Mouse (Mus musculus): Measurements from ENCODE around the gene Pafah1b1. TPM values are rescaled to one million over a fixed set of nuclear protein-coding genes. Genes with fewer than 3 reads are reported as not detected.

Pafah1b1 gene
- polyA plus RNA-seq, 1 experiment from 2014 or later: 74.9 TPM

DNA sequence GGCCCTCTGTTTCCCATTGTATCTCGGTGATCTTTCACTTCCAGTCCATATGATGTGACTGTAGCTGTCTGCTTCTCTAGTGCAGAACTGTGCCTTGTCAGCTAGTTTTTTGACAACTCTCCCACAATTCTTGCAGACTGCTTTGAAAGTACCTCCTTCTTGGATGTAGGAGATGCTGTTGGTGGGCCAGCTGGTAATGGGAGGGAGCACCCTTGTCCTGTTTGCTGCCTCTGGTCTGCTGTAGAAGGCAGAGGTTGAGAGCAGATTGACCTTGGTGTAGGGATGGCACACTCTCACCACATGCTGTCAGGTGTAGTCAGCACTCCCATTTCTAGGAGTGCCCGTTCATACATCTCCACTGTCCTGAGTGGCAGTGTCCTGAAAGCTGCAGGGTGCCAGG is 55.5 kb downstream of the Pafah1b1 start:
- ATAC-seq (ENCODE audit: low FRiP score): no peak
- no peaks in the 10 kb centered on the region for H3K9me3 ChIP-seq
- no peaks in the 10 kb centered on the region for H3K27me3 ChIP-seq
- H3K4me1 ChIP-seq: no peaks in the 10 kb centered on the region
- peaks cover 66% of the 10 kb centered on the region for H3K36me3 ChIP-seq (replicated peaks)
- H3K9ac ChIP-seq: no peak overlapping the region
- WGBS: 96% methylated on average over 2 of the region's 2 CpGs
- no peak overlapping the region for H3K27ac ChIP-seq
- no peak overlapping the region for H3K4me3 ChIP-seq (replicated peaks)
- H3K4me2 ChIP-seq: no peak overlapping the region

- no peak for ATAC-seq (ENCODE audit: low FRiP score)
- Histone ChIP-seq H3K4me2 (no peak overlapping the region), H3K36me3 (replicated peaks) (peaks cover 68% of the 10 kb centered on the region), H3K9ac (no peak overlapping the region), H3K9me3 (no peaks in the 10 kb centered on the region), H3K4me3 (replicated peaks) (no peak overlapping the region), H3K4me1 (no peaks in the 10 kb centered on the region), H3K27me3 (no peaks in the 10 kb centered on the region), H3K27ac (no peak overlapping the region)
- WGBS: 96% methylated on average over 5 of the region's 5 CpGs
Observed at GRCm38 (mm10) chr11:74668466-74668865, 56.0 kb downstream of the Pafah1b1 start.

DNA sequence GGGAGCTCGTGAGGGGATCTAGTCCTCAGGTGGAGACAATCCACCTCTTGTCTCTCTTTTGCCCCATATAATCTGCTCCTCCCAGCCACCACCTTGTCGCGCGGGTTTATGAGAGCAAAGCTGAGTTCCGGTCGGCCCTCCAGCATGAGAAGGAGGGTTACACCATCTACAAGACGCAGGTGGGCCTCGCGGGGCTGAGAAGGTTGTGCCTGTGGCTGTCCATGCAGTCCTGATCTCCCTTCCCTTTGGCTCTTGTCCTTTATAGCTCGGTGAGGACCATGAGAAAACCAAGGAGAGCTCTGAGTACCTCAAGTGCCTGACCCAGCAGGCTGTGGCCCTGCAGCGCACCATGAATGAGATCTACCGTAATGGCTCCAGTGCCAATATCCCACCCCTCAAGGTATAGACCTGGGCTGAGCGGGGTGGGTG is 56.9 kb downstream of the Pafah1b1 start:
- Histone ChIP-seq H3K27ac (no peak overlapping the region), H3K4me2 (no peak overlapping the region), H3K36me3 (replicated peaks) (peaks cover 69% of the 10 kb centered on the region), H3K4me3 (replicated peaks) (no peak overlapping the region), H3K4me1 (no peaks in the 10 kb centered on the region), H3K9me3 (no peaks in the 10 kb centered on the region), H3K27me3 (no peaks in the 10 kb centered on the region), H3K9ac (no peak overlapping the region)
- no peak for ATAC-seq (ENCODE audit: low FRiP score)
- 96% methylated on average over 13 of the region's 13 CpGs for WGBS

DNA sequence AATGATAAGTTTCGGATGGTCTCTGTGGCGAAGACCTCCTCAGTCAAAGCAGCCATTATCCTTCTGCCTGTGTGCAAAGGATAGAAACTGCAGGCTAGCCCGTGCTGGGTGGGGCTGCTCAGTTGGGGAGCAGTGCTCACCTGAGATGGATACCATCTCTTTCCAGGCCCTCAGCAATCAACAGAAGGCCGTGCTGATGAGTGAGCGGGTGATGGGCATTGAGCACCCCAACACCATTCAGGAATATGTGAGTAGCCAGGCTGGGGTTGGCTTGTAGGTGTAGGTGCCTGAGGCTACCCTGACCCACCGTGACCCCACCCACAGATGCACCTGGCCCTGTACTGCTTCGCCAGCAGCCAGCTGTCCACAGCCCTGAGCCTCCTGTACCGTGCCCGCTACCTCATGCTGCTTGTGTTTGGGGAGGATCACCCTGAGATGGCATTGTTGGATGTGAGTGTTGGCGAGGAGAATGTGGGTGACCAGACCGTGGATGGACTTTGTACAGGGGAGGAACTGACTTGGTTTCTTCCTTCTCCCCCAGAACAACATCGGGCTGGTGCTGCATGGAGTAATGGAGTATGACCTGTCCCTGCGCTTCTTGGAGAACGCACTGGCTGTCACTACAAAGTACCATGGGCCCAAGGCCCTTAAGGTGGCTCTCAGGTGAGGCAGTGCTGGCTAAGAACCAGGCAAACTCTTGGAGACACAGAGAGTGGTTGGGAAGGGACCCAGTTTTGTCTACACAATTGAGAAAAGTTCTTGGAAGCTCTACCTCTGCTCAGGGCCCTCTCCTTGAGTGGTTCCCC is 57.5 kb downstream of the Pafah1b1 start:
- H3K27ac ChIP-seq: no peak overlapping the region
- peaks cover 75% of the 10 kb centered on the region for H3K36me3 ChIP-seq (replicated peaks)
- no peak overlapping the region for H3K4me3 ChIP-seq (replicated peaks)
- WGBS: 95% methylated on average over 14 of the region's 14 CpGs
- no peaks in the 10 kb centered on the region for H3K27me3 ChIP-seq
- H3K9me3 ChIP-seq: no peaks in the 10 kb centered on the region
- no peaks in the 10 kb centered on the region for H3K4me1 ChIP-seq
- no peak for ATAC-seq (ENCODE audit: low FRiP score)
- no peak overlapping the region for H3K9ac ChIP-seq
- H3K4me2 ChIP-seq: no peak overlapping the region

DNA sequence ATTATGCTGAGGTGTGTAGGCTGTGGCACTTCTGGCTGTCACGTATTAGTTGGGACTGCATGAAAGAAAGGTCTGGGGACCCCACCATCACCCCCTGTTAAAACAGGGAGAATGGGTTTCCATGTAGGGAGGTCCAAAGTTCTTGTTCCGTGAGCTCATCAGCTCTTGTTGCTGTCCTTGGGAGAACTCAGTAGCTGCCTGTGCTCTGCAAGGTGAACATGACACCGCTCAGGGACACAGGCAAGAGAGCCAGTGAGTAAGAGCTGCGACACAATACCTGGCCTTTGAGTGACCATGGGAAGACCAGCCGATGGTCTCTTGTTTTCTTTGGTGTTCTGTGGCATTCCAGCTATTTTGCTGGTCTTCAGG is 58.2 kb downstream of the Pafah1b1 start:
- WGBS: 97% methylated on average over 5 of the region's 5 CpGs
- H3K4me1 ChIP-seq: no peaks in the 10 kb centered on the region
- H3K9me3 ChIP-seq: no peaks in the 10 kb centered on the region
- H3K4me3 ChIP-seq (replicated peaks): no peak overlapping the region
- H3K9ac ChIP-seq: no peak overlapping the region
- peaks cover 83% of the 10 kb centered on the region for H3K36me3 ChIP-seq (replicated peaks)
- no peak overlapping the region for H3K4me2 ChIP-seq
- no peak for ATAC-seq (ENCODE audit: low FRiP score)
- H3K27me3 ChIP-seq: no peaks in the 10 kb centered on the region
- no peak overlapping the region for H3K27ac ChIP-seq

GRCm38 (mm10) chr11:74665631-74666283 is 58.7 kb downstream of the Pafah1b1 start:
- Histone ChIP-seq H3K4me2 (no peak overlapping the region), H3K36me3 (replicated peaks) (peaks cover 88% of the 10 kb centered on the region), H3K27me3 (no peaks in the 10 kb centered on the region), H3K4me3 (replicated peaks) (no peak overlapping the region), H3K9ac (no peak overlapping the region), H3K9me3 (no peaks in the 10 kb centered on the region), H3K4me1 (no peaks in the 10 kb centered on the region), H3K27ac (no peak overlapping the region)
- 94% methylated on average over 17 of the region's 17 CpGs for WGBS
- no peak for ATAC-seq (ENCODE audit: low FRiP score)

GRCm38 (mm10) chr11:74664906-74665305 is 59.6 kb downstream of the Pafah1b1 start:
- Histone ChIP-seq H3K4me2 (no peak overlapping the region), H3K36me3 (replicated peaks) (peaks cover 94% of the 10 kb centered on the region), H3K9me3 (no peaks in the 10 kb centered on the region), H3K27ac (no peak overlapping the region), H3K4me3 (replicated peaks) (no peak overlapping the region), H3K27me3 (no peaks in the 10 kb centered on the region), H3K4me1 (no peaks in the 10 kb centered on the region), H3K9ac (no peak overlapping the region)
- WGBS: 90% methylated on average over 8 of the region's 8 CpGs
- ATAC-seq (ENCODE audit: low FRiP score): no peak

DNA sequence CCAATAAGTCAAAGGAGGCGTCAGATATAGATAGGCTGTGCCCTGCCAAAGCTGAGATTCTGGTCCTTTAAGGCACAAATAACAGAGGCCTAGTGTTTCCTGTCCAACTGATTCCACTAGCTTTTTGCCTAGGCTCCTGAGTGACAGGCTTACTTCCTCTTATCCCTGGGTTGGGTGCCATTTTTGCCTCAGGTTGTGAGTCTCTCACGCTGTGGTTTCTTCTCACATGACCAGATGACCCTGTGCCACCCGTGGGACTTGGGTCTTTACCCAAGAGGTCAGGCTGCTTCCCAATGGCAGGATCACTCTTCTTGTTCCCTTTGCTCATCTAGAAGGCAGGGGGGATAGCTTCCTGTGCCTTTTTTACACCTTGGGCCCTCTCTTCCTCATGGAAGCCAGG is 60.2 kb downstream of the Pafah1b1 start:
- H3K9ac ChIP-seq: no peak overlapping the region
- H3K4me1 ChIP-seq: no peaks in the 10 kb centered on the region
- no peak overlapping the region for H3K27ac ChIP-seq
- H3K9me3 ChIP-seq: no peaks in the 10 kb centered on the region
- H3K4me3 ChIP-seq (replicated peaks): no peak overlapping the region
- no peak overlapping the region for H3K4me2 ChIP-seq
- H3K36me3 ChIP-seq (replicated peaks): peaks cover 94% of the 10 kb centered on the region
- no peaks in the 10 kb centered on the region for H3K27me3 ChIP-seq
- ATAC-seq (ENCODE audit: low FRiP score): no peak
- 95% methylated on average over 3 of the region's 3 CpGs for WGBS

DNA sequence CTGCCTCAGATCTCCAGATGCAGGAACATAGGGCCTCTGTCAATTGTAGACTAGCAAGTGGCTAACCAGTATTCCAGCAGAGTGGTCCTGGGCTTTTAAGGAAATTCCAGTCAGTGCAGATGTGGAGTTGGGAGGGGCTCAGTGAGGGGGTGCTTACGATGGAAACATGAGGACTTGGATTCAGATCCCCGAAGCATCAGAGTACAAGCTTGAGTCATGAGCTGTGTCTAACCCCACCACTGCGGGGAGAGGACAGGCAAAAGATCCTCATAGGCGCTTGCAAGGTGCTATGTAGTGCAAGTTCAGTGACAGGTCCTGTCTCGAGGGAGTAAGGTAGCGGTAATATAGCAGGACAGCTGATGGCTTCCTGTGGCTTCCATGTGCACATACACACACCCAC is 62.2 kb downstream of the Pafah1b1 start:
- 95% methylated on average over 6 of the region's 6 CpGs for WGBS
- Histone ChIP-seq H3K4me1 (no peaks in the 10 kb centered on the region), H3K36me3 (replicated peaks) (peaks cover 98% of the 10 kb centered on the region)

GRCm38 (mm10) chr11:74661641-74662040 is 62.8 kb downstream of the Pafah1b1 start:
- Histone ChIP-seq H3K27me3 (no peaks in the 10 kb centered on the region), H3K4me2 (no peak overlapping the region), H3K27ac (no peak overlapping the region), H3K9ac (no peak overlapping the region), H3K9me3 (0 out of 2 replicates have a peak, but pooled peaks cover 4% of the 10 kb centered on the region), H3K4me3 (replicated peaks) (no peak overlapping the region), H3K36me3 (replicated peaks) (peaks cover 95% of the 10 kb centered on the region), H3K4me1 (no peaks in the 10 kb centered on the region)
- WGBS: 96% methylated on average over 19 of the region's 19 CpGs
- ATAC-seq (ENCODE audit: low FRiP score): no peak

More for the DNA sequence above, 62.2 kb downstream of the Pafah1b1 start:
- H3K9ac ChIP-seq: no peak overlapping the region
- no peak overlapping the region for H3K4me2 ChIP-seq
- no peaks in the 10 kb centered on the region for H3K27me3 ChIP-seq
- H3K9me3 ChIP-seq: 0 out of 2 replicates have a peak, but pooled peaks cover 4% of the 10 kb centered on the region
- ATAC-seq (ENCODE audit: low FRiP score): no peak
- no peak overlapping the region for H3K4me3 ChIP-seq (replicated peaks)
- H3K27ac ChIP-seq: no peak overlapping the region

- WGBS: 96% methylated on average over 13 of the region's 13 CpGs
- no peak for ATAC-seq (ENCODE audit: low FRiP score)
- H3K9ac ChIP-seq: no peak overlapping the region
- H3K4me2 ChIP-seq: no peak overlapping the region
- H3K36me3 ChIP-seq (replicated peaks): peaks cover 82% of the 10 kb centered on the region
- 0 out of 2 replicates have a peak, but pooled peaks cover 4% of the 10 kb centered on the region for H3K9me3 ChIP-seq
- no peak overlapping the region for H3K27ac ChIP-seq
- no peaks in the 10 kb centered on the region for H3K27me3 ChIP-seq
- no peaks in the 10 kb centered on the region for H3K4me1 ChIP-seq
- H3K4me3 ChIP-seq (replicated peaks): no peak overlapping the region
Observed at GRCm38 (mm10) chr11:74660336-74660735, 64.1 kb downstream of the Pafah1b1 start.

DNA sequence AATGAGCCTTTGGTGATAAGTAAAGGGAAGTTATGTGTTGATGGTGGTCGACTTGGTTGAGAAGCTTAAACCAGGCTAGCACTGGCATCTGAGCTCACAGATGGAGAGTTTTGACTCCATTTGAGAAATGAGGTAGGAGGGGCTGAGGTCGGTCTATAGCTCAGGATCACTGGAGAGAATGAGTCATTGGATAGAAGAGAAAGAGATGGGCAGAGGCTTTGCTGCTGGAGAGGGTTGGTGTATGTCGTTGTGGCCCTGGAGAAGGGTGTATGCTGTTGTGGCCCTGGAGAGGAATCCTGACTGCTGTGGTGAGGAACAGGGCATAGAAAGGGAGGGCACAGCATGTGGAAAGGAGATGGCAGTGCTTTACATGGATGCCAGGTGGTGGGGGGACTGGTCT is 68.5 kb downstream of the Pafah1b1 start:
- H3K36me3 ChIP-seq (replicated peaks): peaks cover 44% of the 10 kb centered on the region
- H3K9me3 ChIP-seq: 0 out of 2 replicates have a peak, but pooled peaks cover 4% of the 10 kb centered on the region
- peaks cover 16% of the 10 kb centered on the region for H3K4me1 ChIP-seq
- H3K4me3 ChIP-seq (replicated peaks): no peak overlapping the region
- H3K27me3 ChIP-seq: no peaks in the 10 kb centered on the region
- no peak overlapping the region for H3K27ac ChIP-seq
- no peak for ATAC-seq (ENCODE audit: low FRiP score)
- no peak overlapping the region for H3K4me2 ChIP-seq
- 90% methylated on average over 3 of the region's 3 CpGs for WGBS
- no peak overlapping the region for H3K9ac ChIP-seq

- no peak for ATAC-seq (ENCODE audit: low FRiP score)
- H3K4me3 ChIP-seq (replicated peaks): no peak overlapping the region
- H3K36me3 ChIP-seq (replicated peaks): peaks cover 18% of the 10 kb centered on the region
- H3K4me1 ChIP-seq: peaks cover 34% of the 10 kb centered on the region
- H3K27me3 ChIP-seq: no peaks in the 10 kb centered on the region
- no peak overlapping the region for H3K27ac ChIP-seq
- H3K9me3 ChIP-seq: 0 out of 2 replicates have a peak, but pooled peaks cover 4% of the 10 kb centered on the region
- H3K9ac ChIP-seq: no peak overlapping the region
- H3K4me2 ChIP-seq: no peak overlapping the region
- 73% methylated on average over 6 of the region's 6 CpGs for WGBS
Observed at GRCm38 (mm10) chr11:74653385-74653784, 71.1 kb downstream of the Pafah1b1 start.
